Mouse (Mus musculus): ENCODE measurements around the gene Mapk12. TPM values are rescaled to one million over a fixed set of nuclear protein-coding genes. Genes with fewer than 3 reads are reported as not detected.

The Mapk12 gene
- polyA plus RNA-seq, 1 experiment from 2014 or later, result 1.5 TPM

GRCm38 (mm10) chr15:89122649-89123366 is 17.7 kb downstream of the Mapk12 start, which contains the start of gene Tubgcp6:
Tubgcp6 (minus strand) TSS chr15:89123112.
- peak within 1 kb of the TSS; percentile 94 for H3K4me3 ChIP-seq (replicated peaks)
- H3K9me3 ChIP-seq (replicated peaks), result no peaks in the 10 kb centered on the region
- H3K9ac ChIP-seq, result peak within 1 kb of the TSS; percentile 92
- no peaks in the 10 kb centered on the region for H3K27me3 ChIP-seq
- WGBS (ENCODE audit: insufficient replicate concordance), result under 1% methylated on average over 47 of the region's 47 CpGs
- peaks cover 60% of the 10 kb centered on the region for H3K4me1 ChIP-seq (replicated peaks)
- H3K27ac ChIP-seq, result peak within 1 kb of the TSS; percentile 69
- peak within 1 kb of the TSS; percentile 97 for H3K4me2 ChIP-seq
- peaks cover 36% of the 10 kb centered on the region for H3K36me3 ChIP-seq
- peak; percentile 87 for ATAC-seq (ENCODE audit: low read depth)
- peak; percentile 91 for DNase-seq

GRCm38 (mm10) chr15:89118007-89118406 is 22.5 kb downstream of the Mapk12 start:
- H3K36me3 ChIP-seq, result peaks cover 74% of the 10 kb centered on the region
- no peak overlapping the region for H3K4me2 ChIP-seq
- no peak overlapping the region for H3K9ac ChIP-seq
- H3K4me3 ChIP-seq (replicated peaks), result no peak overlapping the region
- DNase-seq, result no peak
- no peak for ATAC-seq (ENCODE audit: low read depth)
- no peaks in the 10 kb centered on the region for H3K27me3 ChIP-seq
- no peak overlapping the region for H3K27ac ChIP-seq
- no peaks in the 10 kb centered on the region for H3K9me3 ChIP-seq (replicated peaks)
- H3K4me1 ChIP-seq (replicated peaks), result peaks cover 34% of the 10 kb centered on the region

GRCm38 (mm10) chr15:89110147-89110546 is 30.4 kb downstream of the Mapk12 start:
- no peak for ATAC-seq (ENCODE audit: low read depth)
- WGBS (ENCODE audit: insufficient replicate concordance), result 75% methylated on average over 9 of the region's 9 CpGs

GRCm38 (mm10) chr15:89106976-89107375 is 33.5 kb downstream of the Mapk12 start:
- Histone ChIP-seq H3K9me3 (replicated peaks) (no peaks in the 10 kb centered on the region), H3K4me1 (replicated peaks) (no peaks in the 10 kb centered on the region), H3K27me3 (no peaks in the 10 kb centered on the region), H3K9ac (no peak overlapping the region), H3K4me3 (replicated peaks) (no peak overlapping the region), H3K4me2 (no peak overlapping the region), H3K36me3 (peaks cover 98% of the 10 kb centered on the region), H3K27ac (no peak overlapping the region)
- 72% methylated on average over 1 of the region's 1 CpGs for WGBS (ENCODE audit: insufficient replicate concordance)
- no peak for ATAC-seq (ENCODE audit: low read depth)
- no peak for DNase-seq

More at GRCm38 (mm10) chr15:89110147-89110546, 30.4 kb downstream of the Mapk12 start:
- Histone ChIP-seq H3K4me2 (no peak overlapping the region), H3K4me3 (replicated peaks) (no peak overlapping the region), H3K9ac (no peak overlapping the region), H3K36me3 (peaks cover 96% of the 10 kb centered on the region), H3K9me3 (replicated peaks) (no peaks in the 10 kb centered on the region), H3K27me3 (no peaks in the 10 kb centered on the region), H3K27ac (no peak overlapping the region), H3K4me1 (replicated peaks) (no peaks in the 10 kb centered on the region)
- DNase-seq, result no peak

GRCm38 (mm10) chr15:89106073-89106472 is 34.4 kb downstream of the Mapk12 start:
- H3K9me3 ChIP-seq (replicated peaks), result no peaks in the 10 kb centered on the region
- no peak for DNase-seq
- H3K36me3 ChIP-seq, result peaks cover 98% of the 10 kb centered on the region
- H3K4me1 ChIP-seq (replicated peaks), result no peaks in the 10 kb centered on the region
- H3K9ac ChIP-seq, result no peak overlapping the region
- 86% methylated on average over 13 of the region's 13 CpGs for WGBS (ENCODE audit: insufficient replicate concordance)
- H3K4me3 ChIP-seq (replicated peaks), result no peak overlapping the region
- no peak for ATAC-seq (ENCODE audit: low read depth)
- no peaks in the 10 kb centered on the region for H3K27me3 ChIP-seq
- H3K27ac ChIP-seq, result no peak overlapping the region
- H3K4me2 ChIP-seq, result no peak overlapping the region

GRCm38 (mm10) chr15:89104425-89104824 is 36.1 kb downstream of the Mapk12 start:
- no peak for DNase-seq
- Histone ChIP-seq H3K9me3 (replicated peaks) (no peaks in the 10 kb centered on the region), H3K4me2 (no peak overlapping the region), H3K4me1 (replicated peaks) (no peaks in the 10 kb centered on the region), H3K9ac (no peak overlapping the region), H3K27me3 (no peaks in the 10 kb centered on the region), H3K4me3 (replicated peaks) (no peak overlapping the region), H3K27ac (no peak overlapping the region), H3K36me3 (peaks cover 98% of the 10 kb centered on the region)
- ATAC-seq (ENCODE audit: low read depth), result no peak
- WGBS (ENCODE audit: insufficient replicate concordance), result 91% methylated on average over 8 of the region's 8 CpGs

- Histone ChIP-seq H3K36me3 (peaks cover 98% of the 10 kb centered on the region), H3K4me3 (replicated peaks) (no peak overlapping the region), H3K27me3 (no peaks in the 10 kb centered on the region), H3K4me2 (no peak overlapping the region), H3K27ac (no peak overlapping the region), H3K4me1 (replicated peaks) (no peaks in the 10 kb centered on the region), H3K9ac (no peak overlapping the region), H3K9me3 (replicated peaks) (no peaks in the 10 kb centered on the region)
- 81% methylated on average over 10 of the region's 10 CpGs for WGBS (ENCODE audit: insufficient replicate concordance)
- ATAC-seq (ENCODE audit: low read depth) (no peak; the same call in 1 of the 2 replicates), DNase-seq (no peak)
Observed at GRCm38 (mm10) chr15:89103921-89104320, 36.6 kb downstream of the Mapk12 start.

GRCm38 (mm10) chr15:89102646-89103045 is 37.9 kb downstream of the Mapk12 start:
- Histone ChIP-seq H3K9me3 (replicated peaks) (no peaks in the 10 kb centered on the region), H3K4me1 (replicated peaks) (no peaks in the 10 kb centered on the region), H3K27me3 (no peaks in the 10 kb centered on the region), H3K27ac (no peak overlapping the region), H3K36me3 (peaks cover 98% of the 10 kb centered on the region), H3K4me2 (no peak overlapping the region), H3K9ac (no peak overlapping the region), H3K4me3 (replicated peaks) (no peak overlapping the region)
- 82% methylated on average over 5 of the region's 5 CpGs for WGBS (ENCODE audit: insufficient replicate concordance)
- ATAC-seq (ENCODE audit: low read depth) (no peak), DNase-seq (no peak)

- Histone ChIP-seq H3K36me3 (peaks cover 98% of the 10 kb centered on the region), H3K4me3 (replicated peaks) (no peak overlapping the region), H3K4me1 (replicated peaks) (no peaks in the 10 kb centered on the region), H3K27me3 (no peaks in the 10 kb centered on the region), H3K27ac (no peak overlapping the region), H3K4me2 (no peak overlapping the region), H3K9me3 (replicated peaks) (no peaks in the 10 kb centered on the region), H3K9ac (no peak overlapping the region)
- no peak for ATAC-seq (ENCODE audit: low read depth)
- no peak for DNase-seq
- WGBS (ENCODE audit: insufficient replicate concordance), result 91% methylated on average over 12 of the region's 12 CpGs
Observed at GRCm38 (mm10) chr15:89100823-89101222, 39.7 kb downstream of the Mapk12 start.

- no peaks in the 10 kb centered on the region for H3K27me3 ChIP-seq
- 88% methylated on average over 7 of the region's 7 CpGs for WGBS (ENCODE audit: insufficient replicate concordance)
- H3K9me3 ChIP-seq (replicated peaks), result no peaks in the 10 kb centered on the region
- DNase-seq (no peak), ATAC-seq (ENCODE audit: low read depth) (no peak)
- no peak overlapping the region for H3K4me2 ChIP-seq
- H3K9ac ChIP-seq, result no peak overlapping the region
- H3K4me1 ChIP-seq (replicated peaks), result no peaks in the 10 kb centered on the region
- H3K4me3 ChIP-seq (replicated peaks), result no peak overlapping the region
- peaks cover 98% of the 10 kb centered on the region for H3K36me3 ChIP-seq
- no peak overlapping the region for H3K27ac ChIP-seq
Observed at GRCm38 (mm10) chr15:89098616-89099015, 41.9 kb downstream of the Mapk12 start.

- Histone ChIP-seq H3K27me3 (no peaks in the 10 kb centered on the region), H3K9ac (no peak overlapping the region), H3K4me2 (no peak overlapping the region), H3K36me3 (peaks cover 99% of the 10 kb centered on the region), H3K9me3 (replicated peaks) (no peaks in the 10 kb centered on the region), H3K4me1 (replicated peaks) (no peaks in the 10 kb centered on the region), H3K4me3 (replicated peaks) (no peak overlapping the region), H3K27ac (no peak overlapping the region)
- no peak for DNase-seq
- 80% methylated on average over 5 of the region's 5 CpGs for WGBS (ENCODE audit: insufficient replicate concordance)
- no peak for ATAC-seq (ENCODE audit: low read depth)
Observed at GRCm38 (mm10) chr15:89097450-89097849, 43.1 kb downstream of the Mapk12 start.

- Histone ChIP-seq H3K27ac (no peak overlapping the region), H3K4me3 (replicated peaks) (no peak overlapping the region), H3K4me1 (replicated peaks) (peaks cover 24% of the 10 kb centered on the region), H3K27me3 (no peaks in the 10 kb centered on the region), H3K4me2 (no peak overlapping the region), H3K9ac (no peak overlapping the region), H3K36me3 (peaks cover 47% of the 10 kb centered on the region), H3K9me3 (replicated peaks) (no peaks in the 10 kb centered on the region)
- DNase-seq (no peak), ATAC-seq (ENCODE audit: low read depth) (no peak)
- 74% methylated on average over 5 of the region's 5 CpGs for WGBS (ENCODE audit: insufficient replicate concordance)
Observed at GRCm38 (mm10) chr15:89092181-89092580, 48.3 kb downstream of the Mapk12 start.

Measured in liver, embryonic 13.5 days (tissue).